Mouse (Mus musculus): ENCODE data around the gene Myom1. TPM values are rescaled to one million over a fixed set of nuclear protein-coding genes. Genes with fewer than 3 reads are reported as not detected.

The Myom1 gene
- polyA plus RNA-seq, 1 experiment from 2014 or later: 2.6 TPM

DNA sequence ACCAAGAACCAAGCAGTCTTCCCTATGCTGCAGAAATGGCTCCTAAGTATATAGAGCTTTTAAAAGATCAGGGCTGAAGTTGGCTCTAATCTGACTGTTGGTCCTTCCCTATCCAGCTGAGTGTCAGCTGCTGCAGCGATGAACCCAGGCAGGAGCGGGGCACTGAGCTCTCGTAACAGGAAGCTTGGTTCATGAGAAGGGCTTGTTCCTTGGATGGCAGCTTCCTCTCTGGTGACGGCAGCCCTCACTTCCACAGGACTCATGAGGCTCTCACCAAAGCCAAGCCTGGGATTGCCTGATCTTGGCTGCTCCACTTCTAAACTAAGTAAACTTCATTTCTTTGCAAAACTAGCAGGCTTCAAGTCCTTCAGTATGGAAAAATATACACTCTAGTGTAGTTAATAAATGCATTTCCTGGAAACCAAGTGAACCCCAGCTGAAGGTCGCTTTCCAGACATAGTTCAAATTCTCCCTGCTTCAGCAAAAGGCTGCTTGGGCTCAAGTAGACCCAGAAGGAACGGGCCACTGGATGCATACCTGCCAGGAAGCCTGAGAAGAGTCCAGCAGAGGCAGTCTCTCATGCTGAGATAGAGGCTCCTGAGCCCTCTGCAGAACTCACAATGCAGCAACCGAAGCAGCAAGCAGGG lies 125.2 kb downstream of the Myom1 start:
- H3K9me3 ChIP-seq (replicated peaks): no peaks in the 10 kb centered on the region

DNA sequence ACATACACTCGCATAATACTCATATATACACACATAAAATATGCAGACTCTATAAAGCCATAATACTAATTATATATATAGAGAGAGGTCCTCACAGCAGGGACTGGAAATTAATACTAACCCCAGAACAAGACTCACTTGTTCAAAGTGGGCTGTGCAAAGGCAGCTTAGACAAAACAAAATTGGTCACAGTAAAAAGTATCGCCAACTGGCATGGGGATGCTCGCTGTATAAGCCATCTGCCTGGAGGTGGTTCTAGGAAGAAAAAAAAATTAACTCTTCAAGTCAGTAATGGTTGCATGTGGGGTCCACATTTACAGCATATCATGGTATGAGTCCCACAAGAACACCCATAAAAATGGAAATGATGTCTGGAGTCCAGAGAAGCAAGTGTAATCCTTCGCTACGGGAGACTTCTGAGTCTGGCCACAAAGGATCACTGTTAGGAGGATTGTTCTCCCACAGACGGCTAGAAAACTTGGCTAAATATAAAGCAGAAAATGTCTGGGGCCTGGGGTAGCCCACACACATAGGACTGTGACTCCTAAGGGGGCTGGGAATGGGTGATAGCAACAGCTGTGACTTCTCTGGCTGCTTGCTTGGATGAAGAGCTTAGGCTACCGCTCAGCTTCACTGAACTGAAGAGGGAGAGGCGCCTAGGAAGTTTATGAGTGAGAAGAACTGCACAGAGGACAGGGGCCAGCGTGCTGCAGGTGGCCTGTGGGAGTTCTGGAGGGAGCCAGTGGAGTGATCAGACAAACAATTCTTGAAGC lies 127.2 kb downstream of the Myom1 start:
- H3K4me2 ChIP-seq: no peak overlapping the region
- no peaks in the 10 kb centered on the region for H3K9me3 ChIP-seq (replicated peaks)
- ATAC-seq (ENCODE audit: insufficient read depth): no peak
- H3K4me3 ChIP-seq (replicated peaks): no peak overlapping the region
- 73% methylated on average over 9 of the region's 9 CpGs for whole genome bisulfite sequencing (ENCODE audit: insufficient replicate concordance)
- no peak overlapping the region for H3K9ac ChIP-seq
- peaks cover 24% of the 10 kb centered on the region for H3K4me1 ChIP-seq (replicated peaks)
- H3K27ac ChIP-seq (replicated peaks): no peak overlapping the region
- H3K27me3 ChIP-seq: no peaks in the 10 kb centered on the region
- H3K36me3 ChIP-seq (replicated peaks): no peaks in the 10 kb centered on the region

More for the DNA sequence above, 125.2 kb downstream of the Myom1 start:
- Histone ChIP-seq H3K4me3 (replicated peaks) (no peak overlapping the region), H3K4me2 (no peak overlapping the region), H3K9ac (no peak overlapping the region), H3K27me3 (no peaks in the 10 kb centered on the region), H3K36me3 (replicated peaks) (no peaks in the 10 kb centered on the region), H3K4me1 (replicated peaks) (peaks cover 20% of the 10 kb centered on the region), H3K27ac (replicated peaks) (no peak overlapping the region)
- no peak for ATAC-seq (ENCODE audit: insufficient read depth)
- WGBS (ENCODE audit: insufficient replicate concordance): 40% methylated on average over 7 of the region's 7 CpGs

DNA sequence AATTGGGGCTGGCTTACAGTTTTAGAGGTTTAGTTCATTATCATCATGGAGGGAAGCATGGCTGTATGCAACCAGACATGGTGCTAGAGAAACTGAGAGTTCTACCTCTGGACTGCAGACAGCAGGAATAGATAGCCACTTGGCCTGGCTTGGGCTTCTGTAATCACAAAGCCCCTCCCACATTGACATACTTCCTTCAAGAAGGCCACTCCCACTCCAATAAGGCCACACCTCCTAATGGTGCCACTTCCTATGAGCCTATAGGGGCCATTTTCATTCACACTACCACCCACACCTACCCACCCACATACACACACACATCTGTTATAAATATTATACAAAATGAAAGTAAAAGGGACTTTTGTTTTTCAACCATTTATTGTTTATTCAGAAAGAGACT lies 129.8 kb downstream of the Myom1 start:
- H3K4me1 ChIP-seq (replicated peaks): peaks cover 22% of the 10 kb centered on the region
- no peak overlapping the region for H3K4me3 ChIP-seq (replicated peaks)
- no peaks in the 10 kb centered on the region for H3K36me3 ChIP-seq (replicated peaks)
- H3K27me3 ChIP-seq: no peaks in the 10 kb centered on the region
- no peak overlapping the region for H3K9ac ChIP-seq
- no peaks in the 10 kb centered on the region for H3K9me3 ChIP-seq (replicated peaks)
- no peak overlapping the region for H3K27ac ChIP-seq (replicated peaks)
- H3K4me2 ChIP-seq: no peak overlapping the region
- no peak for ATAC-seq (ENCODE audit: insufficient read depth)

DNA sequence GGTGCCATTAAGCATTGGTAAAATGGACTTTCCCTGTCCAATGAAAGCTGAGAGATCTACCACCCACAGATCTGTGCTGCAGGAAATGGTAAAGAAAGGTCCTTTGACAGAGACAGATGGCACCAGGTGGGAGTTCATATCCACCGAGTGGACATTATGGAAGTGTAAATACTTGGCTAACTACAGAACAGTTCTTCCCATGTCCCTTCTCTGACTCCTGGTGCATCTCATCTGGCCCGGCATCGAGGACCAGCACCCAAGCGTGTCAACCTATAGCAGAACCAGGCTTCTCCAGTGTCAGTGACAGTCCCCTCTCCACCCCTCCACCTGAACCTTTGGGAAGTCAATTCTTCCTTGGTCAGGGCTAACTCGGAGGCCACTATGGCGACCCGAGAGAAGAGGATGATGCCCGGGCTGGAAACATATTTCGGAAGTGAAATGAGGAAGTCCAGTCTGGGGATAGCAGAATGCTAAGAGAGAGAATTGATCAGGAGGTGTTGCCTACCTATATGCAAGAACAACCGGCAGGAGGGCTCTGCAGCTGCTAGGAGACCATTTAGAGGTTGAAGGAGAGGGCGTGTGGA lies 130.5 kb downstream of the Myom1 start:
- Histone ChIP-seq H3K27me3 (no peaks in the 10 kb centered on the region), H3K4me2 (no peak overlapping the region), H3K27ac (replicated peaks) (no peak overlapping the region), H3K36me3 (replicated peaks) (no peaks in the 10 kb centered on the region), H3K4me1 (replicated peaks) (peaks cover 16% of the 10 kb centered on the region), H3K4me3 (replicated peaks) (no peak overlapping the region), H3K9me3 (replicated peaks) (no peaks in the 10 kb centered on the region), H3K9ac (no peak overlapping the region)
- 50% methylated on average over 11 of the region's 11 CpGs for WGBS (ENCODE audit: insufficient replicate concordance)
- ATAC-seq (ENCODE audit: insufficient read depth): no peak

DNA sequence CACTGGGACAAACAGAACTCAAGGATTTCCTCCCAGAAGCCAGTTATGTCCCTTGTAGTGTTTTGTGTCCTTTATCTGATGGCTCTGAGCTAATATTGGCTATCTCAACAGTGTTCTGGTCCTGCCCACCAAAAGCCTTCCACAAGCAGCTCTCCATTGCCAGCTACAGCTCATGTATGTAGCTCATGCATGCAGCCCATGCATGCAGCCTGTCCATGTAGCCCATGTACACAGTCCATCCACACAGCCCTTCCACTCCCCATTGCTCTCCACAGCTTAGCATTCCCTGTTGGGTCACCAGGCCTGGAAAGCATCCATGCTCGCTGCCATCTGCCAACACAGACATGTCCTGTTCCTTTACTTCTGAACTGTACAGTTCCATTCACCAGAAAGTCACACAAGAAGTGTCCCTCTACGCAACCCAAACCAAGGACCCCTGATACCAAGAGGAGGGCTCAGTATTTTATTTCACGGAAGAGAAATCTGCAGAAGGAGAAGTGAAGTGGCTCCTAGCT lies 132.1 kb downstream of the Myom1 start:
- Histone ChIP-seq H3K27ac (replicated peaks) (no peak overlapping the region), H3K9me3 (replicated peaks) (no peaks in the 10 kb centered on the region)
- WGBS (ENCODE audit: insufficient replicate concordance): 69% methylated on average over 3 of the region's 3 CpGs

DNA sequence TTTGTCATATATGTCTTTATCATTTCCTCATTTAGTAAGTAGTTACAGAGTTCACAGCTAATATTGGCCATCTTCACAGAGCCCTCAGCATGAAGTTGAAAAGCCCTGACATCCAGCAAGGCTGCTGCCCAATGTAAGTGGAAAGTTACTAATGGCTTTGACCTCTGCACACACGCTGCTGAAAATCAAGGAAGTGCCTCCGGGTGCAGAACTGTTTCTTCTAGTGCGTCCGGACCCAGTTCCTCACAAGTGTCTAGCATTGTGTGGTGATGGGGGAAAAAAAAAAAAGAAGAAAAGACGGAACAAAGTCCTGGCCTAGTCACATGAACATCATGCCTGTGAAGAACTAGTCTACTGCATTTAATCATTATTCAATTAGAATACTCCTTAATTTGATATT lies 132.7 kb downstream of the Myom1 start:
- H3K4me2 ChIP-seq: no peak overlapping the region
- H3K4me1 ChIP-seq (replicated peaks): peaks cover 16% of the 10 kb centered on the region
- no peaks in the 10 kb centered on the region for H3K36me3 ChIP-seq (replicated peaks)
- 35% methylated on average over 5 of the region's 5 CpGs for WGBS (ENCODE audit: insufficient replicate concordance)
- ATAC-seq (ENCODE audit: insufficient read depth): no peak
- H3K9ac ChIP-seq: no peak overlapping the region
- no peaks in the 10 kb centered on the region for H3K27me3 ChIP-seq
- H3K27ac ChIP-seq (replicated peaks): no peak overlapping the region
- no peaks in the 10 kb centered on the region for H3K9me3 ChIP-seq (replicated peaks)
- no peak overlapping the region for H3K4me3 ChIP-seq (replicated peaks)

More for the DNA sequence above, 132.1 kb downstream of the Myom1 start:
- H3K4me2 ChIP-seq: no peak overlapping the region
- H3K36me3 ChIP-seq (replicated peaks): no peaks in the 10 kb centered on the region
- no peak overlapping the region for H3K4me3 ChIP-seq (replicated peaks)
- H3K27me3 ChIP-seq: no peaks in the 10 kb centered on the region
- H3K9ac ChIP-seq: no peak overlapping the region
- ATAC-seq (ENCODE audit: insufficient read depth): no peak
- peaks cover 16% of the 10 kb centered on the region for H3K4me1 ChIP-seq (replicated peaks)

DNA sequence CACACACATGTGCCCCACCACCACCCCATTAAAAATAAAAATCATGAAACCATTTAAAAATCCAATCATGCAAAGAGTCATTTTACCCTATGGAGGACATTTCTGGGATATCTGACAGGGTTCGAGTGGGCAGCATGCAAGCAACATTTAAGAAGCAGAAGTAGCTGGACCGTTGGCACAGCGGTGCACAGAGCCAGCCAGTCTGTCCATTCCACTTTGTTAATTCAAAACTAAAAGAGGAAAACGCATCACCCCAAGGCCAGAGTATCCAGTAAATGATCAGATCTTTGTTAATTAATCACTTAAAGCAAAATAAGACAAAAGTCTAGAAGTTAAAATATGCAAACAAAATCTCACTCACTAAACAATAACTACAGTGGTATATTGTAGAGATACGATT lies 133.4 kb downstream of the Myom1 start:
- Histone ChIP-seq H3K9ac (no peak overlapping the region), H3K4me2 (no peak overlapping the region), H3K36me3 (replicated peaks) (no peaks in the 10 kb centered on the region), H3K27ac (replicated peaks) (no peak overlapping the region), H3K27me3 (no peaks in the 10 kb centered on the region), H3K9me3 (replicated peaks) (no peaks in the 10 kb centered on the region), H3K4me1 (replicated peaks) (peaks cover 16% of the 10 kb centered on the region), H3K4me3 (replicated peaks) (no peak overlapping the region)
- WGBS (ENCODE audit: insufficient replicate concordance): 58% methylated on average over 5 of the region's 5 CpGs
- no peak for ATAC-seq (ENCODE audit: insufficient read depth)

DNA sequence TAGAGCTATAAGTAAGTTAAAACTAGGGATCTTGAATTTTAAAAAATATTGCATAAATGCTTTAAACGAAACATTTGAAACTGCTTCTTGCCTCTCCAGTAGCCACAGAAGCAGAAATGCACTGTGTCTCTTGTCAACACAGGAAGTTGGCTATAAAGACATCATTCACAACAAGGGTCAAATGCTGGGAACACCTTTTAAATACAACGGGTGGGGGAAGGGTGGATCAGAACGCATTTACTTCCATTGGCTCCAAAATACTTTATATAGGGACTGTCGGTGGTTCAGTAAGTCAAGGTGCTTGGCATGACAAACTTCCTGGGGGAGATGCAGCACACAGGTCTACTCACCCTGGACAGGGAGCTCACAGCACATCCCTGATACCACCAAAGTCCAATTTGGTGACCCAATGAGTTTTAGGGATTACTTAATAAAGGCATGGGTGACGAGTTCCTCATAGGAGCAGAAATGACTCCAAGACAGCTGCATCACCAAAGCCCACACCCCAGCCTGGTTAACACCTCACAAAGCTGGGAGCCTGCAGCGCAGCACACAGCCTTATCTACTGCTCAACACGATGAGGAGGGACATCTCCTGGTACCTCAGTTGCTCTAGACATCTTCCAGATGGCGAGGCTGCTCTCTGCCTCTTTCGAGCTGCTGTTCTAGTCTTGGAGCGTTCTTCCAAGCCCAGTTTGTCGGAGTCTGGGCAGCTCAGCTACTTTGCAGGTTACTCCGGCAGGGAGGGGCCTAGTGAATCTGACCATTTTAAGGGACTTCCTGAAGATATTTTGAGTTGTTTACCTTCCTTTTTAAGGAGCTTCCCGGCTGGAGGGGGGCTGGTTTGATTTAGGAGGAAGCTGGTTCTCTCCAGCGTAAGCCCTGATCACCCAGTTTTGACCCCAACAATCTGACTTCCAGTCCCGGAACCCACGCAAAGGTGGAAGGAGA lies 134.2 kb downstream of the Myom1 start:
- peaks cover 16% of the 10 kb centered on the region for H3K4me1 ChIP-seq (replicated peaks)
- no peak overlapping the region for H3K27ac ChIP-seq (replicated peaks)
- ATAC-seq (ENCODE audit: insufficient read depth): no peak
- 50% methylated on average over 16 of the region's 16 CpGs for WGBS (ENCODE audit: insufficient replicate concordance)
- no peak overlapping the region for H3K9ac ChIP-seq
- H3K4me2 ChIP-seq: no peak overlapping the region
- no peaks in the 10 kb centered on the region for H3K9me3 ChIP-seq (replicated peaks)
- no peaks in the 10 kb centered on the region for H3K36me3 ChIP-seq (replicated peaks)
- H3K27me3 ChIP-seq: no peaks in the 10 kb centered on the region
- no peak overlapping the region for H3K4me3 ChIP-seq (replicated peaks)

DNA sequence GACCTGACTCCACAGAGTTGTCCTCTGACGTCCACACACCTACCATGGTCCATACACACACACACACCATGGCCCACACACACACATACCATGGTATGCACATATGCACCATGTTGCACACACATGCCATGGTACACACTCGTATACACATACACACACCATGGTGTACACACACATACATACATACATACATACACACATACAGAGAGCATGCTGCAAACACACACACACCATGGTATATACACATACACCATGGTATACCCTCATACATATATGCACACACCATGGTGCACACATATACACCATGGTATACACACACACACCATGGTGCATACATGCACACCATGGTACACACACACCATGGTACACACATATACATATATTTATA lies 134.9 kb downstream of the Myom1 start:
- peaks cover 16% of the 10 kb centered on the region for H3K4me1 ChIP-seq (replicated peaks)
- no peaks in the 10 kb centered on the region for H3K27me3 ChIP-seq
- no peak overlapping the region for H3K9ac ChIP-seq
- no peak overlapping the region for H3K4me3 ChIP-seq (replicated peaks)
- H3K4me2 ChIP-seq: no peak overlapping the region
- WGBS (ENCODE audit: insufficient replicate concordance): 62% methylated on average over 2 of the region's 2 CpGs
- H3K9me3 ChIP-seq (replicated peaks): no peaks in the 10 kb centered on the region
- no peak for ATAC-seq (ENCODE audit: insufficient read depth)
- no peak overlapping the region for H3K27ac ChIP-seq (replicated peaks)
- no peaks in the 10 kb centered on the region for H3K36me3 ChIP-seq (replicated peaks)

DNA sequence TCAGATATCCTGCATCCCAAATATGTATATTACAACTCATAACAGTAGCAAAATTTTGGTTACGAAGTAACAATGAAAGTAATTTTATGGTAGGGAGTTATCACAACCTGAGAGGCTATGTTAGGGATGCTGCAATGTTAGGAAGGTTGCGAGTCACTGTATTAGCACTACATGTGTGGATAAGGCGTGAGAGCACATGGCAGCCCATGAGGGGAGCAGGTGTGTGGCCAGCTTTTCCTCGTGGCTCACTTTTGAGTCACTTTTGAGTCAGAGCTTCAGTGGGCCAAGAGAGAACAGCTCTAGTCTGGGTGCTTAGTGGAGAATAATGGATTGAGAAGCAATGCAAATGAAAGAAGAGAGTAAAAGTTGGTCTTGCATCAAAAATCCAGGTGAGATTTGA lies 139.6 kb downstream of the Myom1 start:
- no peaks in the 10 kb centered on the region for H3K27me3 ChIP-seq
- 65% methylated on average over 4 of the region's 4 CpGs for WGBS (ENCODE audit: insufficient replicate concordance)
- H3K27ac ChIP-seq (replicated peaks): no peak overlapping the region
- H3K4me1 ChIP-seq (replicated peaks): peaks cover 33% of the 10 kb centered on the region
- no peak for ATAC-seq (ENCODE audit: insufficient read depth)
- H3K4me3 ChIP-seq (replicated peaks): no peak overlapping the region
- no peak overlapping the region for H3K9ac ChIP-seq
- no peaks in the 10 kb centered on the region for H3K36me3 ChIP-seq (replicated peaks)
- no peak overlapping the region for H3K4me2 ChIP-seq
- no peaks in the 10 kb centered on the region for H3K9me3 ChIP-seq (replicated peaks)

DNA sequence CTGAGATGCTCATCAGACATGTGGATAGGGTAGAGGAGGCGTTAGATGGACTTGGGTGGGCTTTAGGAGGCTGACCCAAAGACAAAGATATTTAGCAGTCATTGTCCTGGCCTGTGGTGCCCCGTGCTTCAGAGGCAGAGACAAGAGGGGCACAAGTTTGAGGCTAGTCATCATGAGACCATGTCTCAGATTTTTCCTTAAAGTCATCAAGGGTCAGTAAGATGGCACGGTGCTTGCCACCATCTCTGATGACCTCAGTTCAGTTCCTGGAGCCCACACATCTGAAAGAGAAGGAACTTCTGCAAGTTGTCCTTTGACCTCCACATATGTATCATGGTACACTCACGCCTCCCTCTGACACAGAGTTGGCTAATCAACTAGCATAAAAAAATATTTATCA lies 140.7 kb downstream of the Myom1 start:
- WGBS (ENCODE audit: insufficient replicate concordance): 59% methylated on average over 4 of the region's 4 CpGs

More for the DNA sequence above, 140.7 kb downstream of the Myom1 start:
- no peak overlapping the region for H3K9ac ChIP-seq
- no peak overlapping the region for H3K4me3 ChIP-seq (replicated peaks)
- no peaks in the 10 kb centered on the region for H3K9me3 ChIP-seq (replicated peaks)
- no peak overlapping the region for H3K27ac ChIP-seq (replicated peaks)
- no peak overlapping the region for H3K4me2 ChIP-seq
- H3K27me3 ChIP-seq: no peaks in the 10 kb centered on the region
- peaks cover 31% of the 10 kb centered on the region for H3K4me1 ChIP-seq (replicated peaks)
- no peaks in the 10 kb centered on the region for H3K36me3 ChIP-seq (replicated peaks)
- no peak for ATAC-seq (ENCODE audit: insufficient read depth)
